Mouse (Mus musculus) forebrain, embryonic 12.5 days (tissue): ENCODE measurements around the gene Csrnp2. TPM values are rescaled to one million over a fixed set of nuclear protein-coding genes. Genes with fewer than 3 reads are reported as not detected.

Experiments
- ATAC-seq: fragments of 200-750 bp; cut with Nextera tagmentation; 2 replicates; pipeline ENCODE4 v1.8.0; 2017; ENCODE audit warnings: moderate TSS enrichment; ENCODE audit not compliant: low FRiP score
- H3K27ac ChIP-seq: fragments of 300-500 bp; sonication (generic); 2 replicates; pipeline ENCODE4 v1.5.1; 2016; ENCODE audit warnings: mild to moderate bottlenecking
- H3K27me3 ChIP-seq: fragments of 300-500 bp; sonication (generic); 2 replicates; pipeline ENCODE4 v1.6.1; 2016; ENCODE audit warnings: mild to moderate bottlenecking
- H3K36me3 ChIP-seq: fragments of 300-500 bp; sonication (generic); replicated peaks from 2 replicates; pipeline ENCODE4 v1.6.1; 2016; ENCODE audit warnings: mild to moderate bottlenecking
- H3K4me1 ChIP-seq: fragments of 300-500 bp; sonication (generic); 2 replicates; pipeline ENCODE4 v1.6.1; 2016
- H3K4me2 ChIP-seq: fragments of 300-500 bp; sonication (generic); 2 replicates; pipeline ENCODE4 v1.6.1; 2016; ENCODE audit warnings: mild to moderate bottlenecking, moderate library complexity
- H3K4me3 ChIP-seq: fragments of 300-500 bp; sonication (generic); replicated peaks from 2 replicates; pipeline ENCODE4 v1.5.1; 2016; ENCODE audit warnings: mild to moderate bottlenecking
- H3K9ac ChIP-seq: fragments of 300-500 bp; sonication (generic); 2 replicates; pipeline ENCODE4 v1.6.1; 2016; ENCODE audit warnings: mild to moderate bottlenecking
- H3K9me3 ChIP-seq: fragments of 300-500 bp; sonication (generic); 2 replicates; pipeline ENCODE4 v1.6.1; 2016
- WGBS: fragments of 180-500 bp; shearing (Covaris S2); methylation state at CpG from one replicate; pipeline ENCODE4 v1.1.7; 2016; 5-methylcytosine and 5-hydroxymethylcytosine counted together
- polyA plus RNA-seq: library from polyadenylated mRNA; unstranded; fragments of >200 nt; fragmentation: Nextera tagmentation; extraction: Ambion mirVana; gene quantifications from 2 replicates; pipeline ENCODE4 v1.2.1, GENCODE M21; 2016

Csrnp2 gene
- polyA plus RNA-seq, 1 experiment from 2014 or later = 37.0 TPM

DNA sequence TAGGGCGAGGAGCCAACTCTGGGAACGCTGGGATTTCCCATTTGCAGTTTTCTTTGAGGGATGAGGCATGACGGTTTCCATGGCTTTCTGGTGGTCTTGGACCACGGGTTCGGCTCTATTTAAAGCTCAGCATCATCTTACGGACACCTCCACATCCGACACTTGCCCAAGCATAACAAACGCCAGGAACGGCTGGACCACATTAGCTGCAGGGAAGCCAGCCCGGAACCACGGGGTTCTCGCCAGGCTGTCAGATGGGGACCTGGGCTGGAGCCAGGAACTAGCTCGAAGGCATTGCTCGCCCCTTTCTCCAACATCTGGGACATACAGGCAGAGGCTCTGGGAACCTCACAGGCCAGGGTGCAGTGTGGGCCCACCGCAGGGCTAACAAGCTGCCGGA, 44.0 kb downstream of the Csrnp2 start:
- no peak overlapping the region for H3K4me3 ChIP-seq
- no peaks in the 10 kb centered on the region for H3K4me1 ChIP-seq
- no peak overlapping the region for H3K9ac ChIP-seq
- WGBS = 85% methylated on average over 16 of the region's 16 CpGs
- H3K36me3 ChIP-seq = no peaks in the 10 kb centered on the region
- no peaks in the 10 kb centered on the region for H3K27me3 ChIP-seq
- H3K9me3 ChIP-seq = no peaks in the 10 kb centered on the region
- ATAC-seq = no peak
- H3K27ac ChIP-seq = no peak overlapping the region
- H3K4me2 ChIP-seq = no peak overlapping the region

DNA sequence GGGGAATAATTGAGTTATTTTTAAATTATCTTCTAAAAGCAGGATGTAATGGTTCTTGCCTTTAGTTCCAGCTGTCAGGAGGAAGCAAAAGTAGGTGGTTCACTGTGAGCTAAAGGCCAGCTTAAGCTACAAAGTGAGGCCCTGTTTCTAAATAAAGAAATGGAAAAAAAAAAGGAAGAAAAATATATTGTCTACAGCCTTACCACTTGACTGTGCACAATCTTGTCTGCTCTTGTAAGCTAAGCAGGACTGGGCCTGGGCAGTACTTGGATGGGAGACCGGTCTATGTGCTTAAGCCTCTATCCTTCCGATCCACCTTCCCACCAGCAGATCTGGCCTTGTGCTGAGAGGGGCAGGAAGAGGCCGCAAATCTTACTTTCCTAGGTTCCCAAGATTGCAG, 45.8 kb downstream of the Csrnp2 start:
- Histone ChIP-seq H3K36me3 (no peaks in the 10 kb centered on the region), H3K4me3 (no peak overlapping the region), H3K9ac (no peak overlapping the region), H3K4me1 (no peaks in the 10 kb centered on the region), H3K27me3 (no peaks in the 10 kb centered on the region), H3K27ac (no peak overlapping the region), H3K4me2 (no peak overlapping the region), H3K9me3 (no peaks in the 10 kb centered on the region)
- 89% methylated on average over 3 of the region's 3 CpGs for WGBS
- ATAC-seq = no peak

DNA sequence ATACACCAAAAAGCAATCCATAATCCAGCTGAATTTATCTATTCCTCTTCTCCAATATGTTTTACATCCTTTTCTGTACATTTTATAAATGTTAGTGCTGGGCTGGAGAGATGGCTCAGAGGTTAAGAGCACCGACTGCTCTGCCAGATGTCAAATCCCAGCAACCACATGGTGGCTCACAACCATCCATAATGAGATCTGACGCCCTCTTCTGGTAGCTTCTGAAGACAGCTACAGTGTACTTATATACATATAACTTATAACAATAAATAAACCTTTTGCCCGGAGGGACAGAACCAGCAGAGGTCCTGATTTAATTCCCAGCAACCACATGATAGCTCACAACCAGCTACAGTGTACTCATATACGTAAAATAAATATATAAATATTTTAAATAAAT, 46.7 kb downstream of the Csrnp2 start:
- Histone ChIP-seq H3K36me3 (no peaks in the 10 kb centered on the region), H3K9ac (no peak overlapping the region), H3K4me2 (no peak overlapping the region), H3K4me1 (peaks cover 6% of the 10 kb centered on the region), H3K9me3 (no peaks in the 10 kb centered on the region), H3K27me3 (no peaks in the 10 kb centered on the region), H3K4me3 (no peak overlapping the region), H3K27ac (no peak overlapping the region)
- 79% methylated on average over 4 of the region's 4 CpGs for WGBS
- no peak for ATAC-seq

DNA sequence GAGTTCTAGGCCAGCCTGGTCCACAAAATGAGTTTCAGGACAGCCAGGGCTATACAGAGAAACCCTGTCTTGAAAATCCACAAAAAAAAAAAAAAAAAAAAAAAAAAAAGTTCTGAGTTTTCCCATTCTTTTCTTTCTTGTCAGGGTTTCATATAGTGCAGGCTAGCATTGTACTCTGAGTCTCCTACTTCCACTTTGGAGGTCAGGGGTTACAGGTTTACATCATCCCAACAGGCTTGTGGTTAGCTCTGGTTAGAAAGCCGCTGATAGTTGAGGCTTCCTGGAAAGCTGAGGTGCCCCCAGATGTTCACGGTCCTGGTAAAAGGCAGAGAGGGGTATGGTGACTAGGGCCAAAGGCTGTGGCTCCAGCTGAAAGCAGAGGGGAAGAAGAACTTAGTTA, 48.4 kb downstream of the Csrnp2 start:
- Histone ChIP-seq H3K9me3 (no peaks in the 10 kb centered on the region), H3K36me3 (no peaks in the 10 kb centered on the region), H3K4me3 (no peak overlapping the region), H3K9ac (no peak overlapping the region), H3K4me2 (no peak overlapping the region), H3K27me3 (no peaks in the 10 kb centered on the region), H3K27ac (no peak overlapping the region), H3K4me1 (peaks cover 10% of the 10 kb centered on the region)
- ATAC-seq = no peak
- WGBS = 85% methylated on average over 2 of the region's 2 CpGs

DNA sequence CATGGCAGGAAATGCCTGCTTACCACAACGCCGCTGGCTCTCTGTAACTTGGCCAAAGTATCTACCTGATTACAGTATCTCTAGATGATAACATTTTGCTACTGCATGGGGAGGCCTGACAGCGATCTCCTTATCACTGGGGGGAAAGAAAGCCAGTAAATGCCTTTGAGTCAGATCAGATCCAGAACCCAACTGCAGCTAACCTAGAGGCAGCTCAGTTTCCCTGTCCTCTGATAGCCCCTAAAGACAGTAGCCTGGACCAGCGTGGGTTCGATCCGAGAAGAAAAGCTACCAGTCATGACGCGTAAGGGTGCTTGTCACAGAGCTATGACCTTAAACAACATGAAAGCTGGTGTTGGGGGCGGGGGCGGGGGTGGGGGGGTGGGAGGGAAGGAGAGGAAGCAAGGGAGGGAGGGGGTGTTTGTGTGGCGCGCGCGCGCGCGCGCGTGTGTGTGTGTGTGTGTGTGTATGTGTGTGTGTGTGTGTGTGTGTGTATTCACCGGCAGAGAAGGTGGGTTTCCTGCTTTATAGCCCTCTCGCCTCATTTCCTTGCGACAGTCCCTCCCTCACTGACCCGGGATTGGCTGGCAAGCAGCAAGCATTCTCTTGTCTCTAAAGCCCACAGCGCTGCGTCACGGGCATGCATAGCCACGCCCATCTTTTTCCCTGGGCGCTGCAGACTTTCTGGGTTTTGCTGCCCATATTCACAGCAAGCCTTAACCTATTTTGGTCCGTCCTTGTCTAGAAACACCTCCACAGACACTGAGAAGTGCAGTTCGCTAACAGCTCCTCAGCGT, 52.0 kb downstream of the Csrnp2 start:
- peak overlapping the region; percentile 54 for H3K4me3 ChIP-seq
- peak overlapping the region; percentile 71 for H3K27ac ChIP-seq
- peaks cover 10% of the 10 kb centered on the region for H3K4me1 ChIP-seq
- peak overlapping the region; percentile 71 for H3K9ac ChIP-seq
- H3K9me3 ChIP-seq = no peaks in the 10 kb centered on the region
- H3K4me2 ChIP-seq = peak overlapping the region; percentile 65
- H3K27me3 ChIP-seq = no peaks in the 10 kb centered on the region
- H3K36me3 ChIP-seq = no peaks in the 10 kb centered on the region
- ATAC-seq = peak; percentile 97
- 10% methylated on average over 20 of the region's 31 CpGs for WGBS

DNA sequence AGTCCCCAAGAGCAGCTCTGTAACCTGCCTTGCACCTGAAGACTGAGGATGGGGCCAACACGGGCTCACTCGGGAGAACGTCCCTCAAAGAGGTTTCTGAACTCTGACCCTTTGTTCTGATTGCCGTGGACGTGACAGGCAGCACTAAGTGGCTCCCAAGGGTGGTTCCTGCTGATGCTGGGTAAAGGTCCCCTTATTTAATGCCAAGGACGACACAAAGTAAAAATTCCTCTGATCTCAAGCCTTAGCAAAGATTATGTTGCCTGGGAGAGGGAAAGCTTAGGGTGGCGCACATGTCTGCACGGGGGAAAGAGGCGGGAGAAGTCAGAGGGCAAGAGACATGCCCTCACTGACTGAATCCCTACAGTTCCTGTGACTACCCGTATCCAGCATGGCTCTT, 58.8 kb downstream of the Csrnp2 start:
- Histone ChIP-seq H3K36me3 (no peaks in the 10 kb centered on the region), H3K9ac (no peak overlapping the region), H3K9me3 (no peaks in the 10 kb centered on the region), H3K4me2 (no peak overlapping the region), H3K27me3 (no peaks in the 10 kb centered on the region), H3K27ac (no peak overlapping the region), H3K4me3 (no peak overlapping the region), H3K4me1 (no peaks in the 10 kb centered on the region)
- ATAC-seq = no peak
- WGBS = 77% methylated on average over 10 of the region's 10 CpGs

DNA sequence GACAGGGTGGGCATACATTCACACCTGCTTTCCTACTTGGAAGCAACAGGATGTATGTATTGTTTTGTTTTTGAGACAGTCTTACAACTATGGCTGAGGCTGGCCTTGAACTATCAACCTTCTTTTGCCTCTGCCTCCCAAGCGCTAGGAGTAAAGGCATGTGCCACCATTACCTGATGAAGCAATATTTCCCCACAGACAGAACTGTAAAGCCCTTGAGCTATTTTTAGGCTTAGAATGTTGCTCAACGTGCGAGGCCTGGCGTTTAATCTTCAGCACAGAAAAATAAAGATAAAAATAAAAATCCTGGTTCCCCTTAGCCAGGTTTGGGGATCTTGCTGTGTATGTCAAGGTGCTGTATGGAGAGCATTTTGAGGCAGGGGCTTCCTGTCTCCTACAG, 59.2 kb downstream of the Csrnp2 start:
- Histone ChIP-seq H3K4me3 (no peak overlapping the region), H3K9me3 (no peaks in the 10 kb centered on the region), H3K36me3 (no peaks in the 10 kb centered on the region), H3K4me1 (no peaks in the 10 kb centered on the region), H3K27ac (no peak overlapping the region), H3K4me2 (no peak overlapping the region), H3K27me3 (no peaks in the 10 kb centered on the region), H3K9ac (no peak overlapping the region)
- 89% methylated on average over 4 of the region's 4 CpGs for WGBS
- no peak for ATAC-seq

DNA sequence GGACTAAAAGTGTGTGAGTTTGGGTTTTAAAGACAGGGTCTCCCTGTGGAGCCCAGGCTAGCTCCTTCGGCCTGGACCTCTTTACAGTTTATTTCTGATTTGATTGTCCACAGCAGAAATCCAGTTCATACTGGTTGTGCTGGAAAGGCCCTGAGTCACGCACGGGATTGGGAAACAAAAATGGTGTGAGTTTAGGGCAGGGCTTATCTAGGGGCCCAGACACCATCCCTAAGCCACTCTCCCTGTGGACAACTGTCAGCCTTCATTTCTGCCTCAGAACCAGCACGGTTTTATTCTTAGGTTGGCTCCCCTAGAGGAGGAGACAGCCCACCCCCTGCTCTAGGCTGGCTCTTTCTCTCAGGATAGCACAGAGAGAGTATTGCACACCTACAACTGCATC, 62.1 kb downstream of the Csrnp2 start:
- 72% methylated on average over 4 of the region's 4 CpGs for WGBS
- H3K27me3 ChIP-seq = no peaks in the 10 kb centered on the region
- H3K9ac ChIP-seq = no peak overlapping the region
- H3K4me1 ChIP-seq = no peaks in the 10 kb centered on the region
- no peaks in the 10 kb centered on the region for H3K36me3 ChIP-seq
- H3K27ac ChIP-seq = no peak overlapping the region
- no peak overlapping the region for H3K4me2 ChIP-seq
- no peak overlapping the region for H3K4me3 ChIP-seq
- no peak for ATAC-seq
- no peaks in the 10 kb centered on the region for H3K9me3 ChIP-seq

DNA sequence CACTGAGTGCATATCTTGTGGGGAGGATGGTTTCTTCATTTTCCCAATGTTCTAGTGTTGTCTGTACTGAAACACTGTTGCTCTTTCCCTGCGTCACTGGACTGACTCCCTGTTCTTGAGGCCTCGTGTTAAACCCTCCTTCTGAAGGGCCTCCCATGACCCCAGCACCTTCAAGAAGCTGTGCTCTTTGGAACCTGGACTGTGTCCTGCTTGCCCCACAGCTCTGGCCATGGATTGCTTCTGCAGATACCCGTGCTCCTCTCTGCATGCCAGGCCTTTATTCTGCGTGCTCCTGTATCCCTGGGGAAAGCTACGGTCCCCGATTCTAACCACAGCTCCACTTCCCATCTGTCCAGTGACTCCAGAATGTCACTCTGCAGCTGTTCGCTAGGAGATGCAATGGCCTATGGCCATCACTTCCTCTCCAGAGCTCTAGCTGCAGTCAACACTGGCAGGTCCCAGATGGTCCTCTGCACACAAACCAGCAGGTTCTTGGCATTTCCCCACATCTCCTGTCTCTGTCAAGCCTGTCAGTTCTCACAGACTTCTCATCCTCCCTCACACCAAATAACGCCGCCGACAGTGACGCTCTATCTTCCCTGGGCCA, 65.2 kb downstream of the Csrnp2 start:
- ATAC-seq = no peak
- H3K27me3 ChIP-seq = peaks cover 10% of the 10 kb centered on the region
- H3K4me1 ChIP-seq = no peaks in the 10 kb centered on the region
- WGBS = 79% methylated on average over 11 of the region's 11 CpGs
- H3K9me3 ChIP-seq = no peaks in the 10 kb centered on the region
- H3K4me3 ChIP-seq = no peak overlapping the region
- H3K4me2 ChIP-seq = no peak overlapping the region
- no peak overlapping the region for H3K27ac ChIP-seq
- no peaks in the 10 kb centered on the region for H3K36me3 ChIP-seq
- H3K9ac ChIP-seq = no peak overlapping the region

Other genes with a start within 250 kb of the Csrnp2 start
- gene Tmprss12, start 214.7 kb downstream of the Csrnp2 start, polyA plus RNA-seq = not detected in 2 replicates
- gene Mettl7a1, start 191.3 kb downstream of the Csrnp2 start, polyA plus RNA-seq = 3.8 and 4.4 TPM in 2 replicates
- not detected in 2 replicates for gene Mettl7a3, start 160.6 kb downstream of the Csrnp2 start, polyA plus RNA-seq
- gene Methig1, start 142.3 kb downstream of the Csrnp2 start, polyA plus RNA-seq = 0.18 TPM in 1 of 2 replicates, not detected in the other
- not detected in 2 replicates for gene Mettl7a2, start 142.3 kb downstream of the Csrnp2 start, polyA plus RNA-seq
- gene Higd1c, start 130.9 kb downstream of the Csrnp2 start, polyA plus RNA-seq = not detected in 2 replicates
- gene Gm5475, start 73.3 kb downstream of the Csrnp2 start, polyA plus RNA-seq = 0.08 and 0.17 TPM in 2 replicates
- gene Slc11a2, start 70.4 kb downstream of the Csrnp2 start, polyA plus RNA-seq = 25.6 and 26.0 TPM in 2 replicates
- gene Letmd1, start 26.5 kb downstream of the Csrnp2 start, polyA plus RNA-seq = 41.9 and 47.7 TPM in 2 replicates
- 41.7 and 44.8 TPM in 2 replicates for gene Tfcp2, start 56.5 kb upstream of the Csrnp2 start, polyA plus RNA-seq
- 27.3 and 33.8 TPM in 2 replicates for gene Pou6f1, start 104.5 kb upstream of the Csrnp2 start, polyA plus RNA-seq
- gene Dazap2, start 119.9 kb upstream of the Csrnp2 start, polyA plus RNA-seq = 197 and 204 TPM in 2 replicates
- gene Smagp, start 141.5 kb upstream of the Csrnp2 start, polyA plus RNA-seq = 2.8 and 2.9 TPM in 2 replicates
- gene Bin2, start 174.1 kb upstream of the Csrnp2 start, polyA plus RNA-seq = 1.9 and 2.2 TPM in 2 replicates
- not detected in 2 replicates for gene Cela1, start 192.4 kb upstream of the Csrnp2 start, polyA plus RNA-seq
- 0.05 TPM in 1 of 2 replicates, not detected in the other for gene Galnt6, start 233.9 kb upstream of the Csrnp2 start, polyA plus RNA-seq